Mouse (Mus musculus) layer of hippocampus, postnatal 14 days (tissue): ENCODE measurements around the gene Hyou1. TPM values are rescaled to one million over a fixed set of nuclear protein-coding genes. Genes with fewer than 3 reads are reported as not detected.
"Not testable (repeated sequence)": the region's sequence is repeated elsewhere in the genome, so short reads cannot be mapped to it uniquely, and the experiment has no call there.

ENCODE experiments used
- DNase-seq, 2 experiments: peaks; one replicate each; pipeline ENCODE4 v3.0.0; 2021 to 2022; ENCODE audit warnings: low spot score in 2 of 2, mixed read lengths in 1 of 2
- total RNA-seq, 2 experiments: library from RNA; stranded (reverse); gene quantifications; 2 replicates each; pipeline ENCODE4 v1.2.3; 2021

The Hyou1 gene
- total RNA-seq, 2 experiments from 2014 or later = 97.1 to 116 TPM

GRCm38 (mm10) chr9:44348546-44348945 lies 30.7 kb upstream of the Hyou1 start:
- no peak for DNase-seq

- no peak for DNase-seq
Observed at GRCm38 (mm10) chr9:44351396-44351795, 27.9 kb upstream of the Hyou1 start.

- no peak for DNase-seq
Observed at GRCm38 (mm10) chr9:44352337-44352736, 27.0 kb upstream of the Hyou1 start.

GRCm38 (mm10) chr9:44353142-44353541 lies 26.1 kb upstream of the Hyou1 start:
- DNase-seq = no peak

- no peak for DNase-seq
Observed at GRCm38 (mm10) chr9:44357207-44357606, 22.1 kb upstream of the Hyou1 start.

- DNase-seq = peak; percentile 92 to 96
Observed at GRCm38 (mm10) chr9:44361190-44361917, 17.9 kb upstream of the Hyou1 start, which contains the start of gene Vps11. Vps11 (minus strand) TSS chr9:44361670.

GRCm38 (mm10) chr9:44361931-44362330 lies 17.4 kb upstream of the Hyou1 start:
- not testable (repeated sequence) for DNase-seq

GRCm38 (mm10) chr9:44364480-44364879 lies 14.8 kb upstream of the Hyou1 start:
- no peak for DNase-seq

GRCm38 (mm10) chr9:44373386-44373785 lies 5.9 kb upstream of the Hyou1 start:
- DNase-seq = no peak

- DNase-seq = no peak
Observed at GRCm38 (mm10) chr9:44376141-44376540, 3.1 kb upstream of the Hyou1 start.

GRCm38 (mm10) chr9:44377335-44377734 lies 2.0 kb upstream of the Hyou1 start:
- DNase-seq = not testable (repeated sequence)

- DNase-seq = no peak
Observed at GRCm38 (mm10) chr9:44378153-44378730, 1.0 kb upstream of the Hyou1 start.

- no peak for DNase-seq
Observed at GRCm38 (mm10) chr9:44379862-44380261, 572 bp downstream of the Hyou1 start.

- DNase-seq = no peak
Observed at GRCm38 (mm10) chr9:44384596-44384995, 5.3 kb downstream of the Hyou1 start.

GRCm38 (mm10) chr9:44387221-44387620 lies 7.9 kb downstream of the Hyou1 start:
- DNase-seq = no peak

GRCm38 (mm10) chr9:44389273-44389672 lies 10.0 kb downstream of the Hyou1 start:
- no peak for DNase-seq

GRCm38 (mm10) chr9:44391466-44391865 lies 12.2 kb downstream of the Hyou1 start:
- DNase-seq = peak in 1 of 2 experiments; percentile 63

- DNase-seq = peak; percentile 86 to 96
Observed at GRCm38 (mm10) chr9:44396684-44397411, 17.6 kb downstream of the Hyou1 start, which contains the start of gene Slc37a4. Slc37a4 (plus strand) TSS chr9:44396852.

- no peak for DNase-seq
Observed at GRCm38 (mm10) chr9:44398087-44398486, 18.8 kb downstream of the Hyou1 start.

- no peak for DNase-seq
Observed at GRCm38 (mm10) chr9:44398551-44398950, 19.3 kb downstream of the Hyou1 start.

- DNase-seq = no peak
Observed at GRCm38 (mm10) chr9:44399114-44399794, 20.0 kb downstream of the Hyou1 start.

- DNase-seq = no peak
Observed at GRCm38 (mm10) chr9:44399795-44400114, 20.5 kb downstream of the Hyou1 start.
